Mouse (Mus musculus) heart, adult 18-20 months (tissue): ENCODE measurements around the gene Plbd1. TPM values are rescaled to one million over a fixed set of nuclear protein-coding genes. Genes with fewer than 3 reads are reported as not detected.

ENCODE experiments used
- DNase-seq, 2 experiments: peaks; one replicate each; pipeline ENCODE4 v3.0.0; 2021 to 2022; ENCODE audit warnings: mixed read lengths in 1 of 2
- total RNA-seq, 2 experiments: library from RNA; stranded (reverse); gene quantifications; 2 replicates each; pipeline ENCODE4 v1.2.3; 2021

Gene Plbd1
- total RNA-seq, 2 experiments from 2014 or later: 42.7 to 50.9 TPM

DNA sequence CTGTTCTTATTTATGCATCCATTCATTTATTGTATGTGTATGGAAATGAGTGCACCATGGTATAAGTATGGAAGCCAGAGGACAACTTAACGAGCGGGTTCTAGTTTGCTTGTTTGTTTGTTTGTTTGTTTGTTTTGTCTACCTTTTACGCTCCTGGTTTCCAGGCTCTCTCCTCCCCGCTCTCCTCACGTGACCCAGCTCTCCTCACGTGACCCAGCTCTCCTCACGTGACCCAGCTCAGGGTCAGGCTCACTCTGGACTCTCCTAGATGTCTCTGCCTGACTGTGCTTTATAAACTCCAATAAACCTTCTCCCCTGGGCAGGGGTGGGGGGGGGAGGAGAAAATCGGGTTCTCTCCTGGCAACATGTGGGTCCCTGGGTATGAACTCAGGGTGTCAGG is 11.1 kb downstream of the Plbd1 start:
- no peak for DNase-seq

DNA sequence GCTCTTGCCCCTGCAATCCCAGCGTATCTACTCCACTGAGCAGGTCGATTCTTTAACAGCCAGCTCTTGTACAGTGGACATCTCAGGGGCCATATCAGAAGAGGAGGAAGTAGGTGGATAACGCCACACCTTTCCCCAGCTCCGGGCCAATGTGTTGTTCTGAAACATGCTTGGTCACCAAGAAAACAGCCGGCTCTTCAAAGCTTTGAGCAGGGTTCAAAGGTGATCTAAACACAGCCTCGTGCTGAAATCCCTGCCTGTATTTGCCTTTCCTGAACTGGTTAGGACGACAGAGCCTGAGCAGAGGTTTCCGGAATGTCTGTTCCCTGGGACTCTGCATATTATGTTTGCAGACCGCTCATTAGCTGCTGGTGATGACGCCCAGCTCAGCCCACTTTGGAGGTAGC is 14.3 kb downstream of the Plbd1 start:
- DNase-seq: no peak

- no peak for DNase-seq
Measured at GRCm38 (mm10) chr6:136646207-136646606, 15.5 kb downstream of the Plbd1 start.

- no peak for DNase-seq
Measured at GRCm38 (mm10) chr6:136645754-136646153, 16.0 kb downstream of the Plbd1 start.

DNA sequence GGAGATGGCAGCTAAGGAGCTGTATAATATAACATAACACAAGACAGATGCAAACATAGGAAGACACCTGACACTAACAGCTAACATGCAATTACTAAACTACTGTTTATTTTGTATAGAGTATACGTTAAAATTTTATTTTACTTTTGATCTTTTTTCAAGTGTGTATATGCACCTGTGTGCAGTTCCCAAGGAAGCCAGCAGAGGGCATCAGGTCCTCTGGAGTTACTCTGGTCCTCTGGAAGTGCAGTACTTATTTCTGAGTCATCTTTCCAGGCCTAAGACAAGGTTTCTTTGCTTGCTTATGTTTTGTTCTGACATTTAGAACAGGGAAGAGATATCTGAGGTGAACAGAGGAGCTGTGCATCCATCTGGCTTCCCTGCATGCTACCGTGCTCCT is 17.6 kb downstream of the Plbd1 start:
- DNase-seq: no peak

- DNase-seq: no peak
Measured at GRCm38 (mm10) chr6:136634982-136635381, 26.7 kb downstream of the Plbd1 start.

DNA sequence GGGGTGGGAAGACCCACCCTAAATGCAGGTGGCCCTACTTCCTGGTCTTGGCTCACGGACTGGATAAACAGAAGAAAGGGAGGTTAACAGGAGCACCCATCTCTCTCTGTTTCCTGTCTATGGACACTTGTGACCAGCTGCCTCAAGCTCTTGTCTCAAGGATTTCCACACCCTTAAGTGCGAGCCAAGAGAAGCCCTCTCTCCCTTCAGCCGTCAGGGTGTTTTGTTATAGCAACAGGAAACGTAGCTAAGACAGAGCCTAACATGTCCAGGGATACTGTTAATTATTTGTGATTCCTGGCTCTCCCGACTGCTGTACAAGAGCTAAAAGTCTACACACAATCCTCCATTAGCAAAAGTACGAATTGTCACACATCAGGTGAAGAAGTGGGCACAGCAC is 28.0 kb downstream of the Plbd1 start:
- DNase-seq: no peak

DNA sequence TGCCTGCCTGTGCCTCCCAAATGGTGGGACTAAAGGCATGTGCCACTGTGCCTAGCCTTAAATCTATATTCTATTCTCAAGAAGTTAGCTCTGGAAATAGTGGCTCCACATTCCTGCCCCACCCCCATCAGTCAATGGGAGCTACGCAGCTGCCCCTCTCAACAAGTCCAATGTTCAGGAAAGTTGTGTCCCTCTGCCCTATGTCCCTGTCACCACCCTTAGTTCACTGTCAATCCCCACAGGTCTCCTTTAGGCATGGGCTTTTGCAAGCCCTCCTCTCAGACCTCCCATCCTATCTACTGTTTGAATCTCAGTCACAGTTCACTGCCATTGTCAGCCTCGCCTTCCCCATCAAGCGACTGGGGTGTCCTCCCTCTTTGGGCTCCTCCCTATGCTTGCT is 28.6 kb downstream of the Plbd1 start:
- no peak for DNase-seq

DNA sequence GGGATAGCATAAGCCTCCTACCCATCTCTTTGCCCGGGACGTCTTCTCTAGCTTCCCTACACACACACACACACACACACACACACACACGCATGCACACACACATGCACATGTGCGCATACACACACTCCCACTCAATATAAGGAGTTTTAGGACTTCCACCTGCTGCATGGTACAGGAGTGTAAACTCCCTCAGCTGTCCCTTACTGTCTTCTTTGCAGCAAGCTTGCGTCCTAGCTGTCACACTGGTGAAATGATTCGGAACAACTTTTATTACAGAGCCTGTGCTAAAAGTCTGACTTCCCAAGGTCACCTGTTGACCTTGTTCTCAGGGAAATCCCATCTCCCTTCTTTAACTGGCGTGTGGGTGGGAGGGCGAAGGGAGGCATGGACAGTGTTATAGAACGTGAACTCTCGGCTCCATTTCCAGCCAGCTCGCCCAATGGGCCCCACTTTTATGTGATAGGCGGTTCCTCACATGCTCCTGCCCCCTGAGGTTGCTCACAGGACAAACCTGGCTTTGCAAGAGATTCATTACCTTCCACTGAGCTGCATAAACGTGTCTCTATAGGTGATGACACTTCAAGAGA is 29.7 kb downstream of the Plbd1 start:
- no peak for DNase-seq

GRCm38 (mm10) chr6:136631519-136631918 is 30.2 kb downstream of the Plbd1 start:
- DNase-seq: no peak

DNA sequence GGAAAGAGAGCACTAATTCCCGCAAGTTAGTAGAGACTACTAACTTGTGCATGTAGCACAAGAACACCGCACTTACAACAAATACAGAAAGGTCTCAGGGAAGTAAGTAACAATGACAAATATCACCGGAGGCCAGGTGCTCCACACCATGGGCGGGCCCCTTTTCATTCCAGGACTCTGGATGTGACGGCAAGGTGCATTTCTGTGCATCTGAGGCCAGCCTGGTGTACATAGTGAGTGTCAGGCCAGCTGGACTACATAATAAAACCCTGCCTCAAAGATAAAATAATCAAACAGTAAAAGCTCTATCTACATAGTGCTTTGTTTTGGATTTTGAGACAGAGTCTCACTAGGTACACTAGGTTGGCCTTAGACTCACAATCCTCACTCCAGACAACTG is 32.1 kb downstream of the Plbd1 start:
- DNase-seq: no peak

- DNase-seq: no peak
Measured at GRCm38 (mm10) chr6:136625421-136625820, 36.3 kb downstream of the Plbd1 start.

DNA sequence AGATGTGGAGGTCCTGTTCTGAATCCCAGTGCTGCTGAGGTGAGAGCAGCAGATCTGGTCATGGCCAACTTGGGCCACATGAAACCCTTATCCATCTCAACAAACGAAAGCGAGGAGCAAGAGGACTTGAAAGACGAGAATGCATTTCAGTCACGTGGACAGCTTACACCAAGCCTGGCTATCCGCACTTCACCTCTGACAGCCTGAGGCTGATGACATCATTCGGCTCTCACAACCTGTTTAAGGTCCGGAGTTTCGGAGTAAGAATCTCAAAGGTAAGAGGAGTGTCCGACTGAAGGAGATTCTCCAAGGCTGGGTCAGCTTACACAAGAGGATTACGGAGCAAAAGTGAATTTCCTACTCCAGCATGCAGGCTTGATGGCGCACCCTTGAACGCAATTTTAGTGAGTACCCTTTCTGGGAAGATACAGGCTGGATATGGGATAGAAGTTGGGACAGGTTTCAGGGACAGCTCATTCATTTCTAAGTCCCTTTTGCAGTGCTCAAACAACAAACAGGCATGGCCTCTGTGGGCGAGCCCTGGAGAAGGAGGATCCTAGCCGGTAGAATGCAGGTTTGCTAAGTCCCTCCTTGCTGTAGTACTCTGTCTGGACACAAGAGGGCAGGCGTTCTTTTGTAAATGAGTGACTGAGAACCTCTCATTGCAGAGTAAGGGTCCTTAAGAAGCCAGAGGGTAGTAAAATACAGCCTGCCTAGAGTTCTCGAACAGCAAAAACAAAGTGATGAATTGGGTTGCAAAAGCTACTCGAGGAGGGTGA is 41.2 kb downstream of the Plbd1 start:
- peak; percentile 72 to 94 for DNase-seq

GRCm38 (mm10) chr6:136614156-136614555 is 47.6 kb downstream of the Plbd1 start:
- DNase-seq: no peak

GRCm38 (mm10) chr6:136612312-136612711 is 49.4 kb downstream of the Plbd1 start:
- DNase-seq: no peak

DNA sequence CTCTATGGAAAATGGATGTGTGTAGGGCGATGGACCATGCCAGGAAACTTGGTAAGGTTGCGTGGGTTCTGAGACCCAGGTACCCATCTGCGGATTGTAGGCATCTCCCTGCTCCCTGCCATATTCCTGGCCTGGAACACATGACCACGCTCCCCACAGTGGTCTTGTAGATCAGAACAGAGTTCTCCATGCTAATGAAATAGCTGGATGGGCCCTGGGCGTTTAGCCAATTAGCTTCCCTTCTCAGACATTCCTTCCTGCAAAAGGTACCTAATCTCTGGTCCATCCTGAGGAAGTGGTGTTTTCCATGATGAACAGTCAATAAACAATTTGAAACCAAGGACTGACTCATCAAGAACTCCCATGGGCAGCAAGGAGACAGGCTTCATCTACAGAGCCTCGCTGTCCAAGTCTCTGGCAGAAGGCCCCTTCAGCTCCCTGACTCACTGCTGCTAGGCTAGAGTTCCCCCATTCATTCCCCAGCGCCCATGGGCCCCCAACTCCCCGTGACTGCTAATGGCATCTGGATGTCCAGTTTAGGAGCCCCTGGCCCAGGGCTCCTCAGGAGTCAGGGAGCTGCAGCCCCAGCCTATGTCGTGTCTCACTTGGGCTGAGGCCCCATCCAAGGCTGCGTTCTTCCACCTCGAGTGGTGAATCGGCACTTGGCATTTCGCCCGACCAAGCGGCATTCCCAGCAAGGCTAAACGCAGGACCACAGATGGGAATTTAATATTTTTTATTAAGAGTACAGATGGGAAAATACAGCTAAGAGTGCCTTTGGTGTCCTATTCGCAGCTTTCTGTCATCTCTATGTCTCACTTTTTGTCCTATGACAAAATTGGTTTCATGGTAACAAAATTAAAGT is 50.1 kb downstream of the Plbd1 start:
- no peak for DNase-seq

DNA sequence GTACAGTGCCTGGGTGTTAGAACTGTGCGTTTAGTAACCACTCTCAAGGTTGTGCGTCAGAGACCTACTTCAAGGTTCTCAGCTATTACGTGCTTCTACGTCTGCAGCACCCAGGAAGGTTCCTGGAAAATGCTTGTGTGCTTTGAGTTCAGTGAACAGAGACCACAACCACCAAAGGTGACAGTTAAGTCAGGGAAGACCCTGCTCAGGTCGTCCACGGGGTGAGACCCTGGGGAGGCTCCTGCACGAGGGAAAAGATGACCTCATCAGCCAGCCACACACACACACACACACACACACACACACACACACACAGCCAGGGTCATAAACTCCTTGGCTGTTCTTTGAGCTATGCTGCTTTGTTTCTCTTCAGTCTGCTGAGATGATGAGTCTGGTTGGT is 59.1 kb downstream of the Plbd1 start:
- no peak for DNase-seq

DNA sequence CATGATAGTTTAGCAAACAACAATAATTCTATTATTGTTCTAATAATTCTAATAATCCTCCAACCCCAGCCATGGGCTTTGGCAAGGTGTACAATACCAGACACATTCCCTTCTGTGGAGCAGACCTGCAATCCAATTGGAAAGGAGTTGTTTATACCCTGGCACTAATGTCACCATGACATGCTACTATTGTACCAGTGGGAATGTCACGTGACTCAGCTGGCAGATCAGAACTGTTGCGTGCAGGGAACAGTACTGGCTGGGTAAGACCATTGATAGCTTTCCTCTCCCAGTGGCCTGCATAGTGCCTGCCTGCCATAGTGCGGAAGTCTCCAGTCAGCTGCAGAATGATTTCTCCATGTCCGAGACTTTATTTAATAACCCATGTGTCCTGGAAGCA is 67.2 kb downstream of the Plbd1 start:
- DNase-seq: no peak

GRCm38 (mm10) chr6:136590739-136591138 is 71.0 kb downstream of the Plbd1 start:
- DNase-seq: no peak

- DNase-seq: no peak
Measured at GRCm38 (mm10) chr6:136566002-136566401, 95.7 kb downstream of the Plbd1 start.
